Mouse (Mus musculus) neural tube, embryonic 14.5 days (tissue): ENCODE measurements at regions not wholly inside any gene's neighbourhood (a gene's known extent, or its start where the extent isn't known, plus 50 kb on each side); places are given as distances from the start of the nearest gene placed in this dataset.

Experiments used
- ATAC-seq: fragments of 200-750 bp; cut with Nextera tagmentation; 2 replicates; pipeline ENCODE4 v1.8.0; 2017; ENCODE audit warnings: low read depth, mild to moderate bottlenecking, moderate TSS enrichment, moderate library complexity
- H3K27ac ChIP-seq: fragments of 300-500 bp; sonication (generic); 2 replicates; pipeline ENCODE4 v1.5.1; 2014; ENCODE audit warnings: low read depth, mild to moderate bottlenecking, control low read depth, low read length, moderate library complexity, mixed read lengths
- H3K27me3 ChIP-seq: fragments of 300-500 bp; sonication (generic); 2 replicates; pipeline ENCODE4 v1.6.1; 2014; ENCODE audit warnings: low read length; ENCODE audit not compliant: control insufficient read depth, insufficient read depth
- H3K36me3 ChIP-seq: fragments of 300-500 bp; sonication (generic); 2 replicates; pipeline ENCODE4 v1.6.1; 2014; ENCODE audit warnings: low read length, mixed read lengths; ENCODE audit not compliant: control insufficient read depth, insufficient read depth
- H3K4me1 ChIP-seq: fragments of 300-500 bp; sonication (generic); 2 replicates; pipeline ENCODE4 v1.6.1; 2014; ENCODE audit warnings: low read length; ENCODE audit not compliant: control insufficient read depth, insufficient read depth
- H3K4me2 ChIP-seq: fragments of 300-500 bp; sonication (generic); 2 replicates; pipeline ENCODE4 v1.6.1; 2014; ENCODE audit warnings: mild to moderate bottlenecking, low read depth, low read length, control low read depth
- H3K4me3 ChIP-seq: fragments of 300-500 bp; sonication (generic); 2 replicates; pipeline ENCODE4 v1.5.1; 2014; ENCODE audit warnings: low read depth, low read length, control low read depth, mixed read lengths
- H3K9ac ChIP-seq: fragments of 300-500 bp; sonication (generic); replicated peaks from 2 replicates; pipeline ENCODE4 v1.6.1; 2014; ENCODE audit warnings: low read depth, mild to moderate bottlenecking, control low read depth, low read length, mixed read lengths
- H3K9me3 ChIP-seq: fragments of 300-500 bp; sonication (generic); 2 replicates; pipeline ENCODE4 v1.6.1; 2016; ENCODE audit warnings: low read length; ENCODE audit not compliant: control insufficient read depth
- WGBS: fragments of 180-500 bp; shearing (Covaris S2); extraction: QIAGEN DNeasy Blood & Tissue Kit; methylation state at CpG from one replicate; pipeline ENCODE4 v1.1.7; 2014; 5-methylcytosine and 5-hydroxymethylcytosine counted together

DNA sequence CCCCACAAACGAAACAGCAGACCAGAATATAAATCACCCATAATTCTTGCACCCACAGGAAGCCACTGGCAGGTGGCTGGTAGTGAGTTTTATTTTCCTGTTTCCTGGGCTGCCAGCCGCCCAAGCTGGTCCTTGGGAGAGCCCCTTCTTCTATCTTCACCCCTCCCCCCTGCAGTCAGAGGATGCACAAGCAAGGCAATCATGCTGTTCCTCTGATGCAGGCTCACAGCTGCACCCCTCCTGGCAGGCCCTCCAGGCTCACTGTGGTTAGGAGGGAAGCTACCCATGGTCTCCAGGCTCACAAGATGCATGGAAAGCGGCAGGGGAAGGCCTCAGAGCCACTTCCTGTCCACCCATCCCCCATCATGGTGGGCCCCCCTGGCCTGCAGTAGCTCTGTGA, 79.3 kb upstream of the Aldh1b1 start:
- Histone ChIP-seq H3K9ac (no peak overlapping the region), H3K4me3 (no peak overlapping the region), H3K4me2 (no peak overlapping the region), H3K4me1 (no peaks in the 10 kb centered on the region; the same call in 1 of the 2 replicates), H3K27ac (no peak overlapping the region), H3K36me3 (no peaks in the 10 kb centered on the region), H3K27me3 (no peaks in the 10 kb centered on the region), H3K9me3 (no peaks in the 10 kb centered on the region)
- ATAC-seq, result no peak
- WGBS, result 18% methylated on average over 3 of the region's 3 CpGs

- H3K27ac ChIP-seq, result no peak overlapping the region
- 69% methylated on average over 1 of the region's 1 CpGs for WGBS
Observed at GRCm38 (mm10) chr4:45715878-45716277, 82.9 kb upstream of the Aldh1b1 start.

GRCm38 (mm10) chr4:45713837-45714508, 84.8 kb upstream of the Aldh1b1 start:
- ATAC-seq, result peak; percentile 96
- WGBS, result 8% methylated on average over 10 of the region's 10 CpGs
- no peak overlapping the region for H3K4me2 ChIP-seq
- H3K9ac ChIP-seq, result no peak overlapping the region
- H3K36me3 ChIP-seq, result no peaks in the 10 kb centered on the region
- no peak overlapping the region for H3K4me3 ChIP-seq
- H3K27me3 ChIP-seq, result no peaks in the 10 kb centered on the region
- H3K27ac ChIP-seq, result no peak overlapping the region
- H3K4me1 ChIP-seq, result peaks cover 15% of the 10 kb centered on the region; the same call in 1 of the 2 replicates
- no peaks in the 10 kb centered on the region for H3K9me3 ChIP-seq

More at GRCm38 (mm10) chr4:45715878-45716277, 82.9 kb upstream of the Aldh1b1 start:
- no peak for ATAC-seq
- H3K4me3 ChIP-seq, result no peak overlapping the region
- H3K27me3 ChIP-seq, result no peaks in the 10 kb centered on the region
- no peaks in the 10 kb centered on the region for H3K36me3 ChIP-seq
- no peak overlapping the region for H3K4me2 ChIP-seq
- H3K9ac ChIP-seq, result no peak overlapping the region
- peaks cover 15% of the 10 kb centered on the region; the same call in 1 of the 2 replicates for H3K4me1 ChIP-seq
- H3K9me3 ChIP-seq, result no peaks in the 10 kb centered on the region

GRCm38 (mm10) chr4:45713046-45713706, 85.6 kb upstream of the Aldh1b1 start:
- Histone ChIP-seq H3K4me3 (no peak overlapping the region), H3K36me3 (no peaks in the 10 kb centered on the region), H3K27ac (no peak overlapping the region), H3K27me3 (no peaks in the 10 kb centered on the region), H3K4me2 (no peak overlapping the region), H3K9ac (no peak overlapping the region), H3K9me3 (no peaks in the 10 kb centered on the region), H3K4me1 (peaks cover 15% of the 10 kb centered on the region; the same call in 1 of the 2 replicates)
- peak; percentile 33; the same call in 1 of the 2 replicates for ATAC-seq
- 26% methylated on average over 8 of the region's 8 CpGs for WGBS

DNA sequence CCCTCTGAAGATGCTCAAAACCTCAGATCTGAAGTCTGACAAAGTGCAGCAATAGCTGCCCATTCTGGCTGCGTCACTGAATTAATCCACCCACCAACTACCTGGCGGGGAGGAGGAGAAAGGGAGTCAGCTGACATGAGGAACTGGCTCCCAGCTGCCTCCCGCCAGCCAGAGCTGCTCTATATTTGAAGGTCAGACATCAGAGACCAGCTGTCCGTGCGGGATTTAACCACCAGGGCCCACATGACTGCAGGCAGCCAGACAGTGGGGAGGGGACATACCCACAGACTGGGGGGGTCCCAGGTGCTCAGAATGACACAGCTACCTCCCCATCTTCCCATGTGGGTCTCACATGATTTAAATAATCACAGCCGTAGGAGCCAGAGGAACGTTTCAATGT, 94.8 kb upstream of the Aldh1b1 start:
- 51% methylated on average over 7 of the region's 7 CpGs for WGBS
- Histone ChIP-seq H3K4me1 (no peaks in the 10 kb centered on the region), H3K4me2 (no peak overlapping the region), H3K27me3 (no peaks in the 10 kb centered on the region), H3K36me3 (no peaks in the 10 kb centered on the region), H3K9me3 (no peaks in the 10 kb centered on the region), H3K9ac (no peak overlapping the region), H3K4me3 (no peak overlapping the region), H3K27ac (no peak overlapping the region)
- ATAC-seq, result no peak

GRCm38 (mm10) chr4:45699601-45700000, 99.2 kb upstream of the Aldh1b1 start:
- no peaks in the 10 kb centered on the region for H3K4me1 ChIP-seq
- H3K27me3 ChIP-seq, result no peaks in the 10 kb centered on the region
- no peak overlapping the region for H3K4me3 ChIP-seq
- no peak overlapping the region for H3K4me2 ChIP-seq
- no peak for ATAC-seq
- H3K9ac ChIP-seq, result no peak overlapping the region
- 71% methylated on average over 3 of the region's 3 CpGs for WGBS
- H3K36me3 ChIP-seq, result no peaks in the 10 kb centered on the region
- no peak overlapping the region for H3K27ac ChIP-seq
- H3K9me3 ChIP-seq, result no peaks in the 10 kb centered on the region

- Histone ChIP-seq H3K9me3 (no peaks in the 10 kb centered on the region), H3K9ac (no peak overlapping the region), H3K27me3 (no peaks in the 10 kb centered on the region), H3K36me3 (no peaks in the 10 kb centered on the region), H3K4me2 (no peak overlapping the region), H3K4me3 (no peak overlapping the region), H3K27ac (no peak overlapping the region), H3K4me1 (peaks cover under 1% of the 10 kb centered on the region; the same call in 1 of the 2 replicates)
- WGBS, result 38% methylated on average over 1 of the region's 1 CpGs
- ATAC-seq, result no peak
Observed at GRCm38 (mm10) chr4:45695239-45695638, 103.6 kb upstream of the Aldh1b1 start.

GRCm38 (mm10) chr4:45689991-45690916, 108.6 kb upstream of the Aldh1b1 start:
- Histone ChIP-seq H3K4me2 (no peak overlapping the region), H3K9me3 (no peaks in the 10 kb centered on the region), H3K9ac (no peak overlapping the region), H3K4me3 (no peak overlapping the region), H3K4me1 (peaks cover 15% of the 10 kb centered on the region; the same call in 1 of the 2 replicates), H3K27ac (no peak overlapping the region), H3K27me3 (no peaks in the 10 kb centered on the region), H3K36me3 (no peaks in the 10 kb centered on the region)
- 46% methylated on average over 12 of the region's 12 CpGs for WGBS
- ATAC-seq, result no peak; the same call in 1 of the 2 replicates
